Mouse (Mus musculus) layer of hippocampus, adult 6 months (tissue): ENCODE measurements around the gene 4933400A11Rik. TPM values are rescaled to one million over a fixed set of nuclear protein-coding genes. Genes with fewer than 3 reads are reported as not detected.

Experiments used
- long read RNA-seq, 2 experiments: library from polyadenylated mRNA; unstranded; transcript quantifications; one replicate each; pipeline ENCODE4 v2.0.0; 2019 to 2020
- polyA plus RNA-seq: library from polyadenylated mRNA; unstranded; fragments of <200 nt; fragmentation: Nextera tagmentation; gene quantifications from 2 replicates; pipeline ENCODE4 v1.2.3, GENCODE M21; 2021

Gene 4933400A11Rik
- polyA plus RNA-seq: not detected in 2 replicates
- long read RNA-seq, experiment 1: 0 reads
- long read RNA-seq, experiment 2: 0 reads

GRCm38 (mm10) chrX:169779535-169779934 is at the start of gene 4933400A11Rik:
4933400A11Rik (minus strand) TSS chrX:169779635.

Other genes starting within 250 kb of the 4933400A11Rik start
- 7.2 and 8.6 TPM in 2 replicates for gene Mid1, start 94.4 kb downstream of the 4933400A11Rik start, polyA plus RNA-seq
- 4.5 and 8.3 TPM in 2 replicates for gene Gm21887, start 230.0 kb upstream of the 4933400A11Rik start, polyA plus RNA-seq